Mouse (Mus musculus): ENCODE data around the gene Fras1. TPM values are rescaled to one million over a fixed set of nuclear protein-coding genes. Genes with fewer than 3 reads are reported as not detected.
A peak's percentile ranks its signal among the peaks of the same experiment; 100 is the strongest.

The Fras1 gene
- total and polyA plus RNA-seq, 2 experiments: 0.75 to 1.1 TPM

DNA sequence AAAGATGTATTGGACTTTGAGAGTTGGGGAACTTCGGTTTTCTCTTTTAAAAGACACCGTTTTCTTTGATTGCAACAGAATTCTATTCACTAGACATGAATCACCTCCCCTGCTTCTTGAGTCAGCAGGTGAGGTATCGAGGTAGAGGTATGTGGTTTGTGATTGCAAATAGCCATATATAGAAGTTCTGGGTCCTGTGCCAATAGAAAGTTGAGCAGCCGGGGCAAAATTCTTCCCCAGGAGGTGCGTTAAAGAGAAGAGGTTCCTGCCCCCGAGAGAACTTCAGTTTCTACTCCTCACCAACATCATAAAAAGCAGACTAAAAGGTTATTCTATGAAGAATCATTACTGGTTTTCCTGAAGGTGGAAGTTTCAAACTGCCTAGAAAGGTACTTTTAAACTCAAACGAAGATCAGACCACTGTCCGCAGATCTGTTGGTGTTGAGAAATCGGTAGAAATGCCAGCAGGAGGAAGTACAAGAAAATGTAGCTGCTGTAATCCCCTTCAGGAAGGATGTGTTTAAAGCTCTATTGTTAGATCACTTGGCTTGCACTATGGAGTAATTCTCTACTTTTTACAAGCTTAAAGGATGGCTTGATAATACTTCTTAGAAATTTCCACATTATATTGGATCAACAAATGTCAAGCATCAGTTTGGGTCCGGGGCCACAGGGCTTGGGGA is 420.3 kb downstream of the Fras1 start:
- WGBS: 41% methylated on average over 10 of the region's 10 CpGs
- Histone ChIP-seq H3K9ac (ENCODE audit: low read depth, low read length) (no peak overlapping the region; the same call in 1 of the 2 replicates), H3K79me2 (ENCODE audit: control insufficient read depth, insufficient read depth, low read length) (no peaks in the 10 kb centered on the region)

DNA sequence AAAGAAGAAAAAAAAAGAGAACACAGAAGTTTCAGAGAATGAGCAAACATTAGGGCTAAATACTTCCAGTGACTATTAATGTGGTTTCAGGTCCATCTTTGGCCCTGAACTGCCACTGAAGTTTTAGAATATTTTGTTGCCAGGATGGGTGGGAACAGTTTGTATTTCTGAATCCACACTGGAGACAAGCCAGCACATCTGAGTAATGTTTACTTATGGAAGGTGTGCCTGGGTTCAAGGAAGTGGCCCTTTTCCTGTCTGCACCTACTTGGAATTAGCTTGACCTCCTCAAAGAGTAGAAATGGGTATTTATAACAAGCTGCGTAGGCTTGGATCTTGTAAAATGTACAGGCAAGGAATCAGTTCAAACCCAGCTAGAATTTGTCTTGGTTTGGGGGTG is 422.0 kb downstream of the Fras1 start:
- 0 out of 2 replicates have a peak, but pooled peaks cover 2% of the 10 kb centered on the region for H3K27me3 ChIP-seq (ENCODE audit: control insufficient read depth, insufficient read depth, low read length)
- no peaks in the 10 kb centered on the region for H3K36me3 ChIP-seq (ENCODE audit: control insufficient read depth, insufficient read depth, low read length)
- no peak overlapping the region for H3K4me3 ChIP-seq (ENCODE audit: insufficient read depth, low read depth, low read length)
- H3K9ac ChIP-seq (ENCODE audit: low read depth, low read length): no peak overlapping the region
- WGBS: 92% methylated on average over 1 of the region's 1 CpGs
- no peaks in the 10 kb centered on the region for H3K79me2 ChIP-seq (ENCODE audit: control insufficient read depth, insufficient read depth, low read length)
- TF ChIP-seq CTCF (IDR thresholded peaks at IDR 0.05; ENCODE audit: low read depth, low read length) (no peak), POLR2A (IDR thresholded peaks at IDR 0.05; ENCODE audit: extremely low read depth, insufficient read depth, low read length) (no peak)
- H3K4me1 ChIP-seq (ENCODE audit: control insufficient read depth, insufficient read depth, low read length): no peaks in the 10 kb centered on the region
- H3K27ac ChIP-seq (replicated peaks; ENCODE audit: insufficient read depth, low read depth, low read length): no peak overlapping the region
- DNase-seq (ENCODE audit: extremely low read depth, low read depth, low spot score): no peak

More for the DNA sequence above, 420.3 kb downstream of the Fras1 start:
- Histone ChIP-seq H3K36me3 (ENCODE audit: control insufficient read depth, insufficient read depth, low read length) (no peaks in the 10 kb centered on the region), H3K4me3 (ENCODE audit: insufficient read depth, low read depth, low read length) (peak overlapping the region; percentile 41; the same call in 1 of the 2 replicates), H3K4me1 (ENCODE audit: control insufficient read depth, insufficient read depth, low read length) (no peaks in the 10 kb centered on the region), H3K27me3 (ENCODE audit: control insufficient read depth, insufficient read depth, low read length) (0 out of 2 replicates have a peak, but pooled peaks cover 2% of the 10 kb centered on the region), H3K27ac (replicated peaks; ENCODE audit: insufficient read depth, low read depth, low read length) (no peak overlapping the region)
- peak; percentile 7 for DNase-seq (ENCODE audit: extremely low read depth, low read depth, low spot score)
- TF ChIP-seq POLR2A (IDR thresholded peaks at IDR 0.05; ENCODE audit: extremely low read depth, insufficient read depth, low read length) (no peak), CTCF (IDR thresholded peaks at IDR 0.05; ENCODE audit: low read depth, low read length) (no peak)

DNA sequence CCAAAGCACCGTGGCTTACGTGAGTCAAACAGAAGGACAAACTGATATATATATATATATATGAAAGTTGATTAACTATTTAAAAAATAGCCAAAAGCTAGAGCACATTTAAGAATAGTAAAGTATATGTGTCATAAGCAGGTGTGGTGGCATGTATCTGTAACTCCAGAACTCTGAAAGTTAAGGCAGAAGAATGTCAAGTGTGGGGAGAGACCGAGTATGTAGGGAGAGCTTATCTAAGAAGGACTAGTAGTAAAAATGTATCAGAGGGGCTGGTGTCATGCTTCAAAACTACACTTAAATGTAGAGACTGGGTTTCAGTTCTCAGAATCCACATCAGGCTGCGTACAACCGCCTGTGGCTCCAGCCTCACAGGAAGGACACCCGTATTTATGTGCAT is 423.7 kb downstream of the Fras1 start:
- Histone ChIP-seq H3K9ac (ENCODE audit: low read depth, low read length) (no peak overlapping the region), H3K27ac (replicated peaks; ENCODE audit: insufficient read depth, low read depth, low read length) (no peak overlapping the region), H3K36me3 (ENCODE audit: control insufficient read depth, insufficient read depth, low read length) (no peaks in the 10 kb centered on the region), H3K79me2 (ENCODE audit: control insufficient read depth, insufficient read depth, low read length) (no peaks in the 10 kb centered on the region), H3K27me3 (ENCODE audit: control insufficient read depth, insufficient read depth, low read length) (no peaks in the 10 kb centered on the region), H3K4me1 (ENCODE audit: control insufficient read depth, insufficient read depth, low read length) (no peaks in the 10 kb centered on the region), H3K4me3 (ENCODE audit: insufficient read depth, low read depth, low read length) (no peak overlapping the region)
- TF ChIP-seq POLR2A (IDR thresholded peaks at IDR 0.05; ENCODE audit: extremely low read depth, insufficient read depth, low read length) (no peak), CTCF (IDR thresholded peaks at IDR 0.05; ENCODE audit: low read depth, low read length) (no peak)
- WGBS: 94% methylated on average over 6 of the region's 6 CpGs
- no peak for DNase-seq (ENCODE audit: extremely low read depth, low read depth, low spot score)

DNA sequence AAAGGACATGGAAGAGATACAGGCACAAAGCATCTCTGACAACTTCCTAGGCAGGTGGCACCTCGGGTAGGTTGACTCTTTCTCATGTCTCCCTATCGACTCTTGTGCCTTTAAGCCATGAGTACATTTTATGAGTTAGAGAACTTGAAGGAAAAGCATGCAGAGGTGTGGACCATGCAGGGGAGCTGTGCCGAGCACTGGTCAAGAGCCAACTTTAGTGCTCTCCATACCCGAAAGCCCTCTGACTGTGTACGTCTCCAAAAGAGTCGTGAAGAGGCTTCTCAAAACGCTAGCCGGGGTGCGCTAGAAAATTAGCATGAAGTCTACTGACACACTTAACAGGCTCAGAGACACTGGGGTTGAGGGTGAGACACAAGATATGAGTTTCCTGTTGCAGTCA is 425.4 kb downstream of the Fras1 start:
- H3K4me1 ChIP-seq (ENCODE audit: control insufficient read depth, insufficient read depth, low read length): peaks cover 2% of the 10 kb centered on the region; the same call in 1 of the 2 replicates
- no peaks in the 10 kb centered on the region for H3K27me3 ChIP-seq (ENCODE audit: control insufficient read depth, insufficient read depth, low read length)
- 90% methylated on average over 9 of the region's 9 CpGs for WGBS
- DNase-seq (ENCODE audit: extremely low read depth, low read depth, low spot score): no peak
- H3K27ac ChIP-seq (replicated peaks; ENCODE audit: insufficient read depth, low read depth, low read length): no peak overlapping the region
- no peaks in the 10 kb centered on the region for H3K79me2 ChIP-seq (ENCODE audit: control insufficient read depth, insufficient read depth, low read length)
- no peak overlapping the region for H3K4me3 ChIP-seq (ENCODE audit: insufficient read depth, low read depth, low read length)
- TF ChIP-seq CTCF (IDR thresholded peaks at IDR 0.05; ENCODE audit: low read depth, low read length) (no peak), POLR2A (IDR thresholded peaks at IDR 0.05; ENCODE audit: extremely low read depth, insufficient read depth, low read length) (no peak)
- no peaks in the 10 kb centered on the region for H3K36me3 ChIP-seq (ENCODE audit: control insufficient read depth, insufficient read depth, low read length)
- H3K9ac ChIP-seq (ENCODE audit: low read depth, low read length): no peak overlapping the region

DNA sequence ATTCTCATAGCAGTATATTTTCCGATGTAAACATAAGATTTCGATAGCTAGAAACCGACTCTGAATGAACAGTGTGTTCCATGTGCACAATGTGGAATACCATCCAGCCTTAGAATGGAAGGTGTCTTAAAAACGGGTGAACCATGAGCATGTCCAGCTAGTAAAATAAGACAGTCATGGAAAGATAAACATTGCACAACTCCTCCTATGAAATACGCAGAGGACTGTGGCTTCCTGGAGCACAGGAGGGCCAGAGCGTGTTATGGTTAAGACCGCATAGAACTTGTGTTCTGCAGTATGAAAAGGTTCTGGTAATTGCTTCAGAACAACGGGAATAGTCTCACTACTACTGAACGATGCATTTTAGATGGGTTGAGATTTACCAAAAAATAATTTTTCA is 426.2 kb downstream of the Fras1 start:
- Histone ChIP-seq H3K27me3 (ENCODE audit: control insufficient read depth, insufficient read depth, low read length) (no peaks in the 10 kb centered on the region), H3K9ac (ENCODE audit: low read depth, low read length) (no peak overlapping the region), H3K27ac (replicated peaks; ENCODE audit: insufficient read depth, low read depth, low read length) (no peak overlapping the region), H3K36me3 (ENCODE audit: control insufficient read depth, insufficient read depth, low read length) (no peaks in the 10 kb centered on the region), H3K4me1 (ENCODE audit: control insufficient read depth, insufficient read depth, low read length) (peaks cover 2% of the 10 kb centered on the region; the same call in 1 of the 2 replicates), H3K4me3 (ENCODE audit: insufficient read depth, low read depth, low read length) (no peak overlapping the region), H3K79me2 (ENCODE audit: control insufficient read depth, insufficient read depth, low read length) (no peaks in the 10 kb centered on the region)
- TF ChIP-seq CTCF (IDR thresholded peaks at IDR 0.05; ENCODE audit: low read depth, low read length) (no peak), POLR2A (IDR thresholded peaks at IDR 0.05; ENCODE audit: extremely low read depth, insufficient read depth, low read length) (no peak)
- peak; percentile 56 for DNase-seq (ENCODE audit: extremely low read depth, low read depth, low spot score)
- 67% methylated on average over 9 of the region's 9 CpGs for WGBS

DNA sequence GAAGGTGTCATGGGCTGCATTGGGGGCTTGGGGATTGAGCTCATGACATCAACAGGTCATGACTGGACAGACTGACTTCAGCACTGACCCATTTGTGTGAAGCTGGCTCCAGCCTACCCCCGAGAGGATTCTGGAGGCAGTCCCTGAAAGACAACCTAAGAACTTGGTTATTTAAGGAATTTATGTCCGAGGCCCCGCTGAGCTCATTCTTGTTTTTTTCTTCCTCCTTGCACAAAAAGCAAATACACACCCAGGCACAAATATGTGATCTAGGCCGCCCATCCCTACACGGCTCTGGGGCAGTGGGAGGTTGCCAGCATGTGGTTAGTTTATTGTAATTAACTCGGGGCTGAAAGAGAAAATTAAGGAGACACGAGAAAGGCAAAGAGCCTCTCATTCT is 428.4 kb downstream of the Fras1 start:
- WGBS: 65% methylated on average over 7 of the region's 7 CpGs
- TF ChIP-seq CTCF (IDR thresholded peaks at IDR 0.05; ENCODE audit: low read depth, low read length): no peak
- no peak overlapping the region for H3K4me3 ChIP-seq (ENCODE audit: insufficient read depth, low read depth, low read length)
- no peaks in the 10 kb centered on the region for H3K79me2 ChIP-seq (ENCODE audit: control insufficient read depth, insufficient read depth, low read length)
- H3K4me1 ChIP-seq (ENCODE audit: control insufficient read depth, insufficient read depth, low read length): peaks cover 2% of the 10 kb centered on the region; the same call in 1 of the 2 replicates
- H3K27ac ChIP-seq (replicated peaks; ENCODE audit: insufficient read depth, low read depth, low read length): no peak overlapping the region
- no peaks in the 10 kb centered on the region for H3K36me3 ChIP-seq (ENCODE audit: control insufficient read depth, insufficient read depth, low read length)
- H3K9ac ChIP-seq (ENCODE audit: low read depth, low read length): no peak overlapping the region
- H3K27me3 ChIP-seq (ENCODE audit: control insufficient read depth, insufficient read depth, low read length): no peaks in the 10 kb centered on the region
- DNase-seq (ENCODE audit: extremely low read depth, low read depth, low spot score): no peak
